Mouse (Mus musculus) liver, postnatal 0 days (tissue): ENCODE results near the gene Taf1a. TPM values are rescaled to one million over a fixed set of nuclear protein-coding genes. Genes with fewer than 3 reads are reported as not detected.
A peak's percentile ranks its signal among the peaks of the same experiment; 100 is the strongest.

Experiments
- ATAC-seq: fragments of 200-750 bp; cut with Nextera tagmentation; 2 replicates; pipeline ENCODE4 v1.8.0; 2017; ENCODE audit warnings: mild to moderate bottlenecking, moderate library complexity
- DNase-seq: peaks from one replicate; pipeline ENCODE4 v3.0.0-alpha.2; 2016
- H3K27ac ChIP-seq: fragments of 300-500 bp; sonication (generic); 2 replicates; pipeline ENCODE4 v1.5.1; 2014; ENCODE audit warnings: antibody characterized with exemption, moderate library complexity, mild to moderate bottlenecking, low read depth
- H3K27me3 ChIP-seq: fragments of 300-500 bp; sonication (generic); 2 replicates; pipeline ENCODE4 v1.6.1; 2014; ENCODE audit warnings: low read length, control low read depth, mixed read lengths; ENCODE audit not compliant: insufficient read depth
- H3K36me3 ChIP-seq: fragments of 300-500 bp; sonication (generic); replicated peaks from 2 replicates; pipeline ENCODE4 v1.6.1; 2014; ENCODE audit warnings: mild to moderate bottlenecking, control low read depth, low read length, moderate library complexity, mixed read lengths; ENCODE audit not compliant: insufficient read depth
- H3K4me1 ChIP-seq: fragments of 300-500 bp; sonication (generic); 2 replicates; pipeline ENCODE4 v1.6.1; 2014; ENCODE audit warnings: antibody characterized with exemption, mild to moderate bottlenecking, control low read depth; ENCODE audit not compliant: insufficient read depth
- H3K4me2 ChIP-seq: fragments of 300-500 bp; sonication (generic); 2 replicates; pipeline ENCODE4 v1.6.1; 2014; ENCODE audit warnings: low read depth, mild to moderate bottlenecking, low read length, moderate library complexity, mixed read lengths
- H3K4me3 ChIP-seq: fragments of 300-500 bp; sonication (generic); 2 replicates; pipeline ENCODE4 v1.5.1; 2014; ENCODE audit warnings: low read depth, low read length
- H3K9ac ChIP-seq: fragments of 300-500 bp; sonication (generic); replicated peaks from 2 replicates; pipeline ENCODE4 v1.6.1; 2014; ENCODE audit warnings: mild to moderate bottlenecking, moderate library complexity
- H3K9me3 ChIP-seq: fragments of 300-500 bp; sonication (generic); 2 replicates; pipeline ENCODE4 v1.6.1; 2016; ENCODE audit warnings: mild to moderate bottlenecking, control low read depth, low read length, mixed read lengths
- CTCF ChIP-seq: sonication (generic); IDR thresholded peaks from 2 replicates; pipeline ENCODE4 v1.5.1; 2016; ENCODE audit warnings: antibody characterized with exemption, low read depth
- EP300 ChIP-seq: IDR thresholded peaks from 2 replicates; pipeline ENCODE4 v1.6.1; 2016; ENCODE audit warnings: antibody characterized with exemption, low read depth, mild to moderate bottlenecking
- WGBS: fragments of 180-500 bp; shearing (Covaris S2); extraction: QIAGEN DNeasy Blood & Tissue Kit; methylation state at CpG from one replicate; pipeline ENCODE4 v1.1.7; 2014; ENCODE audit not compliant: insufficient replicate concordance; 5-methylcytosine and 5-hydroxymethylcytosine counted together
- polyA plus RNA-seq: library from polyadenylated mRNA; unstranded; fragments of >200 nt; fragmentation: Nextera tagmentation; extraction: Ambion mirVana; gene quantifications from 2 replicates; pipeline ENCODE4 v1.2.1, GENCODE M21; 2015

Gene Taf1a
- polyA plus RNA-seq, 1 experiment from 2014 or later = 4.3 TPM

GRCm38 (mm10) chr1:183434918-183435317, 46.1 kb downstream of the Taf1a start:
- H3K9ac ChIP-seq = no peak overlapping the region
- no peak overlapping the region for H3K4me3 ChIP-seq
- no peaks in the 10 kb centered on the region for H3K9me3 ChIP-seq
- TF ChIP-seq CTCF = no peak
- TF ChIP-seq EP300 = no peak
- no peak overlapping the region for H3K4me2 ChIP-seq
- no peaks in the 10 kb centered on the region for H3K36me3 ChIP-seq
- no peak for ATAC-seq
- no peaks in the 10 kb centered on the region for H3K27me3 ChIP-seq
- no peaks in the 10 kb centered on the region for H3K4me1 ChIP-seq
- no peak for DNase-seq
- H3K27ac ChIP-seq = no peak overlapping the region
- WGBS = 74% methylated on average over 9 of the region's 9 CpGs

GRCm38 (mm10) chr1:183439036-183439435, 50.3 kb downstream of the Taf1a start:
- peak; percentile 100 for ATAC-seq
- TF ChIP-seq CTCF (peak; percentile 92), EP300 (peak; percentile 66; the same call in 1 of the 2 replicates)
- Histone ChIP-seq H3K27ac (peak overlapping the region; percentile 40; the same call in 1 of the 2 replicates), H3K9ac (peak overlapping the region; percentile 54), H3K36me3 (no peaks in the 10 kb centered on the region), H3K27me3 (no peaks in the 10 kb centered on the region), H3K4me1 (no peaks in the 10 kb centered on the region), H3K9me3 (0 out of 2 replicates have a peak, but pooled peaks cover 3% of the 10 kb centered on the region), H3K4me2 (peak overlapping the region; percentile 57), H3K4me3 (peak overlapping the region; percentile 29)
- WGBS = 25% methylated on average over 22 of the region's 22 CpGs
- peak; percentile 86 for DNase-seq

GRCm38 (mm10) chr1:183442015-183442774, 53.4 kb downstream of the Taf1a start:
- ATAC-seq (no peak), DNase-seq (peak; percentile 77)
- Histone ChIP-seq H3K27me3 (no peaks in the 10 kb centered on the region), H3K4me1 (no peaks in the 10 kb centered on the region), H3K4me3 (no peak overlapping the region), H3K9ac (no peak overlapping the region), H3K27ac (no peak overlapping the region), H3K36me3 (no peaks in the 10 kb centered on the region), H3K4me2 (no peak overlapping the region), H3K9me3 (0 out of 2 replicates have a peak, but pooled peaks cover 7% of the 10 kb centered on the region)
- 28% methylated on average over 19 of the region's 19 CpGs for WGBS
- TF ChIP-seq CTCF (peak; percentile 92), EP300 (no peak)

GRCm38 (mm10) chr1:183453066-183453465, 64.3 kb downstream of the Taf1a start:
- DNase-seq (no peak), ATAC-seq (no peak)
- WGBS = 50% methylated on average over 3 of the region's 3 CpGs
- no peak overlapping the region for H3K4me2 ChIP-seq
- no peak overlapping the region for H3K4me3 ChIP-seq
- H3K4me1 ChIP-seq = no peaks in the 10 kb centered on the region
- H3K27me3 ChIP-seq = no peaks in the 10 kb centered on the region
- H3K9me3 ChIP-seq = no peaks in the 10 kb centered on the region
- H3K27ac ChIP-seq = no peak overlapping the region
- no peaks in the 10 kb centered on the region for H3K36me3 ChIP-seq
- no peak overlapping the region for H3K9ac ChIP-seq
- TF ChIP-seq EP300 (no peak), CTCF (no peak)

Other genes with a start within 250 kb of the Taf1a start
- 1.6 and 1.9 TPM in 2 replicates for gene Disp1, start 167.5 kb upstream of the Taf1a start, polyA plus RNA-seq
- gene Aida, start 92.4 kb upstream of the Taf1a start, polyA plus RNA-seq = 11.8 and 12.6 TPM in 2 replicates
- 14.0 and 17.1 TPM in 2 replicates for gene Brox, start 91.7 kb upstream of the Taf1a start, polyA plus RNA-seq
- gene Mia3, start 19.4 kb upstream of the Taf1a start, polyA plus RNA-seq = 28.2 and 30.0 TPM in 2 replicates
- not detected in 2 replicates for gene Hhipl2, start 29.2 kb downstream of the Taf1a start, polyA plus RNA-seq